Mouse (Mus musculus): ENCODE measurements around the gene Aurkaip1.

Gene Aurkaip1

GRCm38 (mm10) chr4:155823443-155823842, 7.6 kb upstream of the Aurkaip1 start:
- in situ Hi-C loops (cut with MboI; ENCODE audit: low sequenced_read_pairs) = no loop called here

DNA sequence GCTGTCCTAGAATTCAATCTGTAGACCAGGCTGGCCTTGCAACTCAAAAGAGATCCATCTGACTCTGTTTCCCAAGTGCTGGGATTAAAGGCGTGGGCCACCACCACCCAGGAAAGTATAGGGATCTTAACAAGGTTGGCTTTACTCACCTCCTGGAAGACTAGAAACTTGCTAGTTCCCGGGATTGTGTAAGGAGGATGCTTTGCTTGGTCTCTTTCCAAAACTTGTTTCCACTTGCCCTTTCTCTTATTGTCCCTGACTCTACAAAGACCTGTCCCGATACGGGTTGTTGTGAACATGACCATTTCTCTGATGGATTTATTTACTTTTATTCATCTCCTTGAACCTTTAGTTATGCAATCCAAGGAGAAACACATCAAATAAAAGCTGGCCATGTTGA, 1.2 kb upstream of the Aurkaip1 start:
- in situ Hi-C loops (cut with MboI; ENCODE audit: low sequenced_read_pairs) = no loop called here

- in situ Hi-C loops (cut with MboI; ENCODE audit: low sequenced_read_pairs) = no loop called here
Measured at GRCm38 (mm10) chr4:155830596-155830995, 476 bp upstream of the Aurkaip1 start.

GRCm38 (mm10) chr4:155831831-155832230, 759 bp downstream of the Aurkaip1 start:
- in situ Hi-C loops (cut with MboI; ENCODE audit: low sequenced_read_pairs) = no loop called here

DNA sequence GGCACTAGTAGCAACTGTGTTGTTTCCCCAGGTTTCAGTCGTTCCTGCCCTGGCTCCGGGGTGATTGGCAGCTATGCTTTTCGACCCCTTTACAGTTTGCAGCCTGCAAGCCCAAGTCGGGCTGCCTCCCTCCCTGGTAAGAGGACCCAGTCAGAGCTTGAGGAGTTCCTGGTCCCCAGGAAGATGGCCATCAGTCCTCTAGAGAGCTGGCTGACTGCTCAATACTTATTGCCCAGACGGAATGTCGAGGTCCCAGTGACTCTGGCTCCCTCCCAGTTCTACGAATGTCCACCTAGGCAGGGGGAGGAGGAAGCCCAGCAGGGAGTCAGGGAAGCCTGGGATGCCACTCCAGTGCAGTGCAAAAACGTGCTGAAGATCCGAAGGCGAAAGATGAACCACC, 1.2 kb downstream of the Aurkaip1 start:
- in situ Hi-C loops (cut with MboI; ENCODE audit: low sequenced_read_pairs) = no loop called here

- in situ Hi-C loops (cut with MboI; ENCODE audit: low sequenced_read_pairs) = no loop called here
Measured at GRCm38 (mm10) chr4:155833234-155833633, 2.2 kb downstream of the Aurkaip1 start.

DNA sequence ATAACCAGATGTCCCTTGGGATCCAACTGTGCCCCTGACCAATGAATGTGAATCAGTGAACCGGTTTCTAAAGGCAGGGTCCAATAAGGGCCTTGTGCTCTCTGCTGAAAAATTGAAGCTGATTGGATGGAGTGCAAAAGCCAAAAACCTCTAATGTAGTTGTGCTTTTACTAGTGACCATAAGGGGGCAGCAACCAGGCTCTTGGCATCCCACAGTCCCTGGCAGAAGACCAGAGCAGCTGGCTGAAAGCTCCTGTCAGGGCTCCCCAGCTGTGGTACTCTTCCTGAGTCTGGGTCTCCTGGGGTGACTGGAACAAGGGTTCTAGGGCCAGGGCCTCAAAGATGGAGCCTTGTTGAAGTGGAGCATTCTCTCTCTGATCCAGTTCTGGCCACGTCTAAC, 2.8 kb downstream of the Aurkaip1 start:
- in situ Hi-C loops (cut with MboI; ENCODE audit: low sequenced_read_pairs) = no loop called here

DNA sequence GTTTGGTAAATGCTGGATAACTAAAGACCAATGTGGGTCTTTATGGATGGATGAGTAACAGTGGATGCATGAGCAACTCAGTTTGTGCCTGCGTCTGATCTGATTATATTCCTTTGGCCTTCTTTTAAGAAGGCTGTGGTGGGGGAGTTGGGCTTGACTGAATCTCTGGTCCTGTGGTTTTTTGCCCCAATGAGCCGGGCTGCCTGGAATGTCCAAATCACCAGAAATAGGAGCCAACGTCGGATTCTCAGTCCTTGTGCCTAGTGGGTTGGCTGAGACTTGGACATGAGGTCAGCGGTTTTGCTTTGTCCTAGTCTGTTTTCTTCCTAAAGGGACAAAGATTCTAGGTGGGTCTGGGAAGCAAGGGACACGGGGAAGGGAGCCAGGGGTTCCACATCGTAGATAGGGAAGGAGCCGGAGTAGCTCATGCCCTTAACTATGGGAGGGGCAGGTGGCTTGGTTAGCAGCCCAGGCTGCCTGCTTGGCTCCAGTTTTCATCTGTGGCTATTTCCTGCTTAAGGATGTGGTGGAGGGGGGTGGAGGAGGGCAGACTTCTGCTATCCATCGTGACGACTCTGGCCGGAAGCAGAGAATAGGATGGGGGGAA, 6.4 kb downstream of the Aurkaip1 start:
- in situ Hi-C loops (cut with MboI; ENCODE audit: low sequenced_read_pairs) = no loop called here

DNA sequence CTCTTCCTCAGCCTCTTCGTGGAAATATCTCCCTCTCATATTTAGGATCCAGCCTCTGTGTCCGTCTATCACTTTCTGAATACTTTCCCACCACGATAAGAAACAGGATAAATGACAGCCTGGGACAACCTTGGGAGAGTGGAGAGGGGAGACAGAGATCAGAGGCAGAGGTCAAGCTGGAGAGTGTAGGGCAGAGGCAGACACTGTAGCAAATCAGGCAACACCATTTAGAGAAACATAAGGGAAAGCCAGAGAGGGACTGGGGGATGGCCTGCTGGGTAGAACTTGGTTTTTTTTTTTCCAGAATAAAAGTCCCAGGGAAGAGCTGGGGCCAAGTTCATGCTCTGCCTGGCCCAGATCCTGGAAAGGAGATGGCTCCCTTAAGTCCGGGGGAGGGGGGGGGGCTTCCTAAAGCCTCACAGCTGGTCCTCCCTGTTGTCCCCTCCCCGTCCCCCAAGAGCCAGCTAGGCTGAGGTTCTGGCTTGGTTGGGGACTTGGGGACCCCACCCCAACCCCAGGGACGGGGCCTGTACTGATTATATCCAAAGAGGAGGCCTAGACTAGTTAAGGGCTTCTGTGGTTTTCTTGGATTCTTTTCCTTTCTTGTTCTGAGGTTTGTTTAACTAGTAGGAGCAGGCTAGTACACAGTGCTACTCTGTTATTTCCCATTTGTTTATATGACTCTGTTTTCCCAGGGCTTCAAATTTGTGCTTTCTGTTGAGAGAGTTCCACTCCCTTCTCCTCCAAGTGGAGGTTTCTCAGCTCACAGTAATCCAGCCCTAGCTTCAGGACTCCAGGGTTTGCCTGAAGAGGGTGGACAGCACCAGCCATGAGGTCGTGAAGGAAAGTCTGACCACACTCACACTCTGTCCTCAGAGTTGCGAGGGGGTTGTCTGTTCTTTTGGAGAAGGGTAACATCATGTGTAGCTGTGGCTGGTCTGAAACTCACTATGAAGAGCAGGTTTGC, 7.4 kb downstream of the Aurkaip1 start:
- in situ Hi-C loops (cut with MboI; ENCODE audit: low sequenced_read_pairs) = no loop called here

DNA sequence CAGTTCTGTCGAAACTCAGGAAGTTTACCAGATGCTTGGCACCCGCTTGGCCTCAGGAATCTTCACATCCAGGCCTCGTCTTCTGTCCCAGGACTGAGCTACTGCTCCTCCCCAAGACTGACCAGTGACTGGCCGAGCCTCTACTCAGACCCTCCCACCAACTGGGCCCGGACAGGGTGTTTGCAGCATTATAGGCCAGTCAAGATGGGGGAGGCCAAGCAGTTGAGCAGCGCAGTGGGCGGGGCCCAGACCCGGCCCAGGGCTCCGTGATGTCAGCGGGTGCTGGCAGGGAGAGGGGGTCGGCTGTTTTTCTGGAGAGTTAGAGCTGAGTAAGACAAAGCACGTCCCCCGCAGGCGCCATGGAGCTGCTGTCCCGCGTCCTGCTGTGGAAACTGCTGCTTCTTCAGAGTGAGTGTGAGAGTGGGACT, 8.4 kb downstream of the Aurkaip1 start, which contains the start of gene Mxra8:
Mxra8 (plus strand) TSS at position 198 of the 428 bp plus-strand sequence.
- in situ Hi-C loops (cut with MboI; ENCODE audit: low sequenced_read_pairs) = no loop called here

DNA sequence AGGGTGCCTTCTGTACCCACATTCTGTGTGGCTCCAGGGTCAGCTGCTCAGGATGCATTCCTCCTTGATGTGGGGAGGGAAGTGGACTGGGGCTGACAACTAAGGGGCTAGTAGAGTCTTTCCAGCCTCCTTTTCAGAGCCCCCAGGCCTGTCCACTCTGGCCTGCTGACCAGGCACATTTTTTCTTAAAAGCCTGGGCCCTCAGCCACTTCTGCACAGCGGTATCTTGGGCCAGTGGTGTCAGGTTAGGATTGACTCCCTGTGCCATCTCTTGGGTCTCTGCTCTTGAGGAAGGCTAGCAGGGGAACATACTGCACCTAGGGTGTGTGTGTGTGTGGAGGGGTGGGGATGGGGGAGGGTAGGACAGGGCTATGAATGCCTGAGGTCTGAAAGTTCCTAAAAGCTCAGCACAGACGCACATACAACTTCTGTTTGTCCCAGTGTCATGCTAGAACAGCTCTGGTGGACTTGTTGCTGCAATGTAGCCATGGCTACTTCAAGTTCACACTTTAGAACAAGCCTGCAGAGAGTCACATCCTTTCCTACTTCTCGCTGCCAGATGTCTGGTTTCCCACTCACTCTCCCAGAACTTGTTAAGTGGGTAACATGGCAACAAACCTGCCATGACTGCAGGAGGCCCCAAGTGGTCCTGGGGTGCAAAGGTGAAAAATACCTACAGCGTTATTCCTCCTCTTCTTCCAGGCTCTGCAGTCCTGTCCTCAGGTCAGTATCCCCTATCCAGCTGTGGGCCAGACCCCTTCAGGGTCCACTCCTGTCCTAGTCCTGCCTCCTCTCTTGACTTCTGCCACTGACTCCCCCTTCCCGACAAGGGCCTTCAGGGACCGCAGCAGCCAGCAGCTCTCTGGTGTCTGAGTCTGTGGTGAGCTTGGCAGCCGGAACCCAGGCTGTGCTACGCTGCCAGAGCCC, 9.3 kb downstream of the Aurkaip1 start:
- in situ Hi-C loops (cut with MboI; ENCODE audit: low sequenced_read_pairs) = no loop called here

DNA sequence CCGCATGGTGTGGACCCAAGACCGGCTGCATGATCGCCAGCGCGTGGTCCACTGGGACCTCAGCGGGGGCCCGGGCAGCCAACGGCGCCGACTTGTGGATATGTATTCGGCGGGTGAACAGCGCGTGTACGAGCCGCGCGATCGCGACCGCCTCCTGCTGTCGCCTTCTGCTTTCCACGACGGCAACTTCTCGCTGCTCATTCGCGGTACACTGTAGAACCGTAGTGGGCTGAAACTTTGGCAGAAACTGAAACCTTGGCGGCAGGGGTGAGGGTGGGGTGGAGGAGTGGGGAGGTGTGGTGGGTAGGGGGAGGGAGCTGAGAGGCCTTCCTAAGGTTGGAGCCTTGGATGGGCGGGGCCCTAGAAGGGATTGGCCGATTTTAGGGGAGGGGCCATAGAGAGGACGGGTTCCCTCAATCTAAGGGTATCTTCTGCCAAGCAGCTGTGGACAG, 10.0 kb downstream of the Aurkaip1 start:
- in situ Hi-C loops (cut with MboI; ENCODE audit: low sequenced_read_pairs) = no loop called here

GRCm38 (mm10) chr4:155841651-155842270, 10.7 kb downstream of the Aurkaip1 start:
- in situ Hi-C loops (cut with MboI; ENCODE audit: low sequenced_read_pairs) = no loop called here

DNA sequence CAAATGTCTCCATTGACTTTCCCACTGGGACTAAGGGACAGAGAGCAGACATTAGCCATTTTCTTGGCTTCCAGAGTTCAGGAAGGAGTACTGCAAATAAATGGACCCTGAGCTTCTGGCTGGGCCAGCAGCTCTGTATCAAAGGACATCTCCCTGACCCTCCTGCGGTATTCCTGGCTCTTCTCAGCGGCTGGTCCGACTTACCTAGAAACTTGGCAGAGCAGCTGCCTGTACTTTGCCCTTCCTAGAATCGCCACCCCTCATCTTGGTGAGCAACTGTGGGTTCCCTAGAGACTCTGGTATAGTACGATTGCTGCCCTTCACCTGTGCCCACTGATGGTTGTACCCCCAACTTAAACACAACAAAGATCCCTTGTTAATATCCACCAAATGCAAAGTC, 12.2 kb downstream of the Aurkaip1 start:
- in situ Hi-C loops (cut with MboI; ENCODE audit: low sequenced_read_pairs) = no loop called here

- in situ Hi-C loops (cut with MboI; ENCODE audit: low sequenced_read_pairs) = no loop called here
Measured at GRCm38 (mm10) chr4:155846871-155847578, 16.0 kb downstream of the Aurkaip1 start, which contains the start of gene Dvl1. Gene Dvl1, plus strand, starts transcription at chr4:155847402.

GRCm38 (mm10) chr4:155847591-155848352, 16.7 kb downstream of the Aurkaip1 start:
- in situ Hi-C loops (cut with MboI; ENCODE audit: low sequenced_read_pairs) = no loop called here

GRCm38 (mm10) chr4:155848434-155849095, 17.5 kb downstream of the Aurkaip1 start:
- in situ Hi-C loops (cut with MboI; ENCODE audit: low sequenced_read_pairs) = no loop called here

- in situ Hi-C loops (cut with MboI; ENCODE audit: low sequenced_read_pairs) = no loop called here
Measured at GRCm38 (mm10) chr4:155849391-155849790, 18.3 kb downstream of the Aurkaip1 start.
